Mouse (Mus musculus): Measurements from ENCODE around the gene Tsc2. TPM values are rescaled to one million over a fixed set of nuclear protein-coding genes. Genes with fewer than 3 reads are reported as not detected.

The Tsc2 gene
- total and polyA plus RNA-seq, 3 experiments, result 104 to 178 (median 110) TPM

DNA sequence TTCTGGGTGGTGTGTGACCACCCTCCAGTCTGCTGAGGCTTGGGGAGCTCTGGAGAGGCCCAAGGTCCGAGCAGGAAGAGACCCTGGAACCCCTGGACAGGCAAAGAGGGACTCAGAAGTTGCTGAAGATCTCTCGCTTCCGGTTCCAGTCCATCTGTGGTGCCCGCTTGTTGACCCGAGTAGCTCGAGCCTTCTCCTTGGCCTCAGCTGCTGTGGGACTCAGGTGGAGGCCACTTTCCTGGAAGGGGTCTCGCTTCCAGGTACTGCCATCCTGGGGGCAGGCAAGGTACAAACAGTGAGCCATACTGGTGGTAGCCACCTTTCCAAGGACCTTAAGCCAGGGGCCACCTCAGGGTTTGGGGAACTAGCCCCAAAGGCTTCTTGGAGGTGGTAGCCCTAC, 7.7 kb upstream of the Tsc2 start:
- 81% methylated on average over 7 of the region's 7 CpGs for WGBS
- H3K27me3 ChIP-seq (ENCODE audit: control insufficient read depth, insufficient read depth, low read length), result no peaks in the 10 kb centered on the region
- intact Hi-C loops (cut with DNase I), result loop anchor here (10.0 kb wide), 1 partner anchor 435 kb away; no protein-coding TSS in a partner anchor
- peaks cover 12% of the 10 kb centered on the region for H3K36me3 ChIP-seq (ENCODE audit: control insufficient read depth, insufficient read depth, low read length)
- no peak overlapping the region for H3K9ac ChIP-seq (ENCODE audit: low read depth, low read length)
- H3K27ac ChIP-seq, result peak overlapping the region; percentile 44
- DNase-seq, result no peak
- no peak overlapping the region; the same call in 1 of the 2 replicates for H3K4me3 ChIP-seq
- peaks cover 2% of the 10 kb centered on the region; the same call in 1 of the 2 replicates for H3K79me2 ChIP-seq (replicated peaks; ENCODE audit: control insufficient read depth, insufficient read depth, low read length)
- TF ChIP-seq POLR2A (IDR thresholded peaks at IDR 0.05; ENCODE audit: insufficient read depth, low read depth, low read length) (no peak), EP300 (IDR thresholded peaks at IDR 0.05; ENCODE audit: insufficient read depth, low read depth, low read length) (no peak), CTCF (IDR thresholded peaks at IDR 0.05) (no peak)
- peaks cover 21% of the 10 kb centered on the region for H3K4me1 ChIP-seq (ENCODE audit: control insufficient read depth, insufficient read depth, low read length)

DNA sequence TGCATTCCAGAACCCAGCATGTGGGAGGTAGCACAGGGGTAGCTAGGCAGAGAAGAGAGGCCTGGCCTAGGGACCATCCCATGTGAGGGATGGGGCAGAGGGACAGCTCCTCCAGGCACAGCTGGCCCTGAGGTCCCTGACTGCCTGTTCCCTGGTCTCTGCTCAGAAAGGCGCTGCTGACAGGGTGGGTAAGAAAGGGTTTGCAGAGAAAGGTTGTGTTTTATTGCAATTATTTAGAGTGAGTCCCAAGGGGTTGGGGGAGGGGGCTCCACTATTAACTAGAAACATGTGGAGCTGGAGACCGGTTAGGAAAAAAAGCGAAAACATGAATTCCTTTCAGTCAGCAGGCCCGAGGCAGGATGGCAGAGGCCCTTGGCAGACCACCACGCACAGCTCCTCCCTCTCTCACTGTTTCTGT, 7.2 kb upstream of the Tsc2 start:
- WGBS, result 59% methylated on average over 5 of the region's 5 CpGs
- intact Hi-C loops (cut with DNase I), result no loop called here
- Histone ChIP-seq H3K36me3 (ENCODE audit: control insufficient read depth, insufficient read depth, low read length) (peaks cover 12% of the 10 kb centered on the region), H3K79me2 (replicated peaks; ENCODE audit: control insufficient read depth, insufficient read depth, low read length) (peaks cover 2% of the 10 kb centered on the region; the same call in 1 of the 2 replicates), H3K9ac (ENCODE audit: low read depth, low read length) (no peak overlapping the region), H3K4me3 (no peak overlapping the region; the same call in 1 of the 2 replicates), H3K27me3 (ENCODE audit: control insufficient read depth, insufficient read depth, low read length) (no peaks in the 10 kb centered on the region), H3K4me1 (ENCODE audit: control insufficient read depth, insufficient read depth, low read length) (peaks cover 24% of the 10 kb centered on the region), H3K27ac (peak overlapping the region; percentile 44)
- no peak for DNase-seq
- TF ChIP-seq POLR2A (IDR thresholded peaks at IDR 0.05; ENCODE audit: insufficient read depth, low read depth, low read length) (no peak), CTCF (IDR thresholded peaks at IDR 0.05) (no peak), EP300 (IDR thresholded peaks at IDR 0.05; ENCODE audit: insufficient read depth, low read depth, low read length) (no peak)

- no peak overlapping the region for H3K9ac ChIP-seq (ENCODE audit: low read depth, low read length)
- 50% methylated on average over 9 of the region's 9 CpGs for whole genome bisulfite sequencing
- TF ChIP-seq POLR2A (IDR thresholded peaks at IDR 0.05; ENCODE audit: insufficient read depth, low read depth, low read length) (no peak; the same call in 1 of the 2 replicates), CTCF (IDR thresholded peaks at IDR 0.05) (no peak), EP300 (IDR thresholded peaks at IDR 0.05; ENCODE audit: insufficient read depth, low read depth, low read length) (0 out of 2 replicates have a peak, but pooled peaks have one; percentile 60)
- peaks cover 29% of the 10 kb centered on the region for H3K4me1 ChIP-seq (ENCODE audit: control insufficient read depth, insufficient read depth, low read length)
- H3K27ac ChIP-seq, result peak overlapping the region; percentile 44
- intact Hi-C loops (cut with DNase I), result no loop called here
- H3K27me3 ChIP-seq (ENCODE audit: control insufficient read depth, insufficient read depth, low read length), result no peaks in the 10 kb centered on the region
- peaks cover 12% of the 10 kb centered on the region for H3K36me3 ChIP-seq (ENCODE audit: control insufficient read depth, insufficient read depth, low read length)
- peak overlapping the region; percentile 7; the same call in 1 of the 2 replicates for H3K4me3 ChIP-seq
- H3K79me2 ChIP-seq (replicated peaks; ENCODE audit: control insufficient read depth, insufficient read depth, low read length), result peaks cover 2% of the 10 kb centered on the region; the same call in 1 of the 2 replicates
- peak; percentile 74 to 80 for DNase-seq
These were observed 6.4 kb upstream of the Tsc2 start for GRCm38 (mm10) chr17:24638840-24639239.

- Histone ChIP-seq H3K4me1 (ENCODE audit: control insufficient read depth, insufficient read depth, low read length) (peaks cover 34% of the 10 kb centered on the region), H3K27ac (peak overlapping the region; percentile 44), H3K9ac (ENCODE audit: low read depth, low read length) (no peak overlapping the region), H3K79me2 (replicated peaks; ENCODE audit: control insufficient read depth, insufficient read depth, low read length) (peaks cover 2% of the 10 kb centered on the region; the same call in 1 of the 2 replicates), H3K27me3 (ENCODE audit: control insufficient read depth, insufficient read depth, low read length) (no peaks in the 10 kb centered on the region), H3K4me3 (no peak overlapping the region), H3K36me3 (ENCODE audit: control insufficient read depth, insufficient read depth, low read length) (peaks cover 12% of the 10 kb centered on the region)
- TF ChIP-seq EP300 (IDR thresholded peaks at IDR 0.05; ENCODE audit: insufficient read depth, low read depth, low read length) (no peak), POLR2A (IDR thresholded peaks at IDR 0.05; ENCODE audit: insufficient read depth, low read depth, low read length) (no peak; the same call in 1 of the 2 replicates), CTCF (IDR thresholded peaks at IDR 0.05) (no peak)
- DNase-seq, result peak; percentile 41 to 60
- 59% methylated on average over 4 of the region's 4 CpGs for WGBS
- intact Hi-C loops (cut with DNase I), result no loop called here
These were observed 5.8 kb upstream of the Tsc2 start for GRCm38 (mm10) chr17:24638214-24638613.

GRCm38 (mm10) chr17:24636781-24637481, 4.5 kb upstream of the Tsc2 start:
- peak overlapping the region; percentile 45 for H3K27ac ChIP-seq

DNA sequence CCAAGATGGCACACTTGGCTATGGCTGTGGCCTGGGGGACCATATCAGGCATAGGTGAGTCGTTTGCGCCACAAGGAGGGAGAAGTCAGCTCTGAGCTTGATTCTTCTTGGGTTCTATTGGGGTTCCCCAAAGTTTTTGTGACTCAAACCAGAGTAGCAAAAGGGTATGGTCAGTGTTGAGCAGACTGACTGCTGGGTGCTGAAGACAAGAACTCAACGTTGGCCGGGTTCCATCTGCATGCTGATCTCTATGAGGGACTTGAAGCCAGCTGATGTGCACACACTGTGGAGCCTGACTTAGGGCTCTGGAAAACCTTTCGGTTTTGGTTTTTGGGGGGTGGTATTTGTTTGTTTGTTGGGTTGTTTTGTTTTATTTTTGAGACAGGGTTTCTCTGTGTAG, 3.3 kb upstream of the Tsc2 start:
- Histone ChIP-seq H3K4me1 (ENCODE audit: control insufficient read depth, insufficient read depth, low read length) (peaks cover 38% of the 10 kb centered on the region), H3K36me3 (ENCODE audit: control insufficient read depth, insufficient read depth, low read length) (peaks cover 12% of the 10 kb centered on the region), H3K27ac (peak overlapping the region; percentile 98), H3K79me2 (replicated peaks; ENCODE audit: control insufficient read depth, insufficient read depth, low read length) (no peaks in the 10 kb centered on the region), H3K9ac (ENCODE audit: low read depth, low read length) (no peak overlapping the region), H3K4me3 (no peak overlapping the region), H3K27me3 (ENCODE audit: control insufficient read depth, insufficient read depth, low read length) (no peaks in the 10 kb centered on the region)
- WGBS, result 66% methylated on average over 5 of the region's 5 CpGs
- DNase-seq, result no peak
- no peak for TF ChIP-seq POLR2A (IDR thresholded peaks at IDR 0.05; ENCODE audit: insufficient read depth, low read depth, low read length)
- intact Hi-C loops (cut with DNase I), result no loop called here

More at GRCm38 (mm10) chr17:24636781-24637481, 4.5 kb upstream of the Tsc2 start:
- TF ChIP-seq EP300 (IDR thresholded peaks at IDR 0.05; ENCODE audit: insufficient read depth, low read depth, low read length) (0 out of 2 replicates have a peak, but pooled peaks have one; percentile 32), POLR2A (IDR thresholded peaks at IDR 0.05; ENCODE audit: insufficient read depth, low read depth, low read length) (peak; percentile 24; the same call in 1 of the 2 replicates), CTCF (IDR thresholded peaks at IDR 0.05) (no peak)
- no peaks in the 10 kb centered on the region for H3K27me3 ChIP-seq (ENCODE audit: control insufficient read depth, insufficient read depth, low read length)
- no peaks in the 10 kb centered on the region for H3K79me2 ChIP-seq (replicated peaks; ENCODE audit: control insufficient read depth, insufficient read depth, low read length)
- H3K4me1 ChIP-seq (ENCODE audit: control insufficient read depth, insufficient read depth, low read length), result peaks cover 35% of the 10 kb centered on the region
- peak; percentile 36 to 53 for DNase-seq
- H3K9ac ChIP-seq (ENCODE audit: low read depth, low read length), result no peak overlapping the region
- WGBS, result 59% methylated on average over 5 of the region's 5 CpGs
- H3K4me3 ChIP-seq, result no peak overlapping the region
- H3K36me3 ChIP-seq (ENCODE audit: control insufficient read depth, insufficient read depth, low read length), result peaks cover 12% of the 10 kb centered on the region
- intact Hi-C loops (cut with DNase I), result no loop called here
